Comparison of ENCODE assay signal across 17 mouse cellular contexts in genomic region chr1:89934316-89935260, GRCm38 (mm10). TPM values are rescaled to one million over a fixed set of nuclear protein-coding genes. Genes with fewer than 3 reads are reported as not detected.
DNase-seq lines count a peak whose midpoint lies in the region; ATAC-seq lines count a peak whose summit lies in the region.
"Had no signal": no experiment of that assay in that cellular context is flagged by ENCODE, and none has a peak within 500 bp of the region (broad histone marks: within the 10 kb centered on the region; RNA-seq: fewer than 3 reads in every experiment).

No protein-coding gene starts in this region.

- H3K4me1 ChIP-seq in forebrain, embryonic 12.5 days: peaks cover 59% of the 10 kb centered on the region
- H3K4me1 ChIP-seq in forebrain, embryonic 13.5 days: peaks cover 60% of the 10 kb centered on the region
- peaks cover 63% of the 10 kb centered on the region for H3K4me1 ChIP-seq in embryonic facial prominence, embryonic 10.5 days
- H3K4me1 ChIP-seq in hindbrain, embryonic 16.5 days (ENCODE audit: control insufficient read depth, insufficient read depth, low read depth, low read length): peaks cover 17% of the 10 kb centered on the region
- peaks cover 21% of the 10 kb centered on the region for H3K4me1 ChIP-seq in neural tube, embryonic 11.5 days (ENCODE audit: control insufficient read depth, insufficient read depth, low read length)

- H3K27ac ChIP-seq in forebrain, embryonic 12.5 days: no peak overlapping the region
- no peak overlapping the region for H3K27ac ChIP-seq in forebrain, embryonic 13.5 days
- H3K27ac ChIP-seq in embryonic facial prominence, embryonic 10.5 days (replicated peaks): no peak overlapping the region
- H3K27ac ChIP-seq in hindbrain, embryonic 16.5 days (ENCODE audit: low read depth, low read length): no peak overlapping the region
- H3K27ac ChIP-seq in neural tube, embryonic 11.5 days (ENCODE audit: low read depth, low read length): peak overlapping the region; percentile 45; the same call in 1 of the 2 replicates
- H3K27ac ChIP-seq: heart, adult 2 months; limb, embryonic 12.5 days; macrophage had no signal

- no peak overlapping the region for H3K9ac ChIP-seq in forebrain, embryonic 12.5 days
- no peak overlapping the region for H3K9ac ChIP-seq in forebrain, embryonic 13.5 days
- H3K9ac ChIP-seq in hindbrain, embryonic 16.5 days (ENCODE audit: low read depth, low read length): no peak overlapping the region
- no peak overlapping the region for H3K9ac ChIP-seq in neural tube, embryonic 11.5 days (ENCODE audit: low read length)
- H3K9ac ChIP-seq: limb, embryonic 12.5 days had no signal

- H3K9me3 ChIP-seq in forebrain, embryonic 12.5 days: no peaks in the 10 kb centered on the region
- H3K9me3 ChIP-seq in forebrain, embryonic 13.5 days (replicated peaks): no peaks in the 10 kb centered on the region
- no peaks in the 10 kb centered on the region for H3K9me3 ChIP-seq in embryonic facial prominence, embryonic 10.5 days
- no peaks in the 10 kb centered on the region for H3K9me3 ChIP-seq in hindbrain, embryonic 16.5 days (ENCODE audit: control insufficient read depth, low read length)
- H3K9me3 ChIP-seq in neural tube, embryonic 11.5 days (ENCODE audit: control insufficient read depth, low read length): no peaks in the 10 kb centered on the region
- H3K9me3 ChIP-seq: limb, embryonic 12.5 days had no signal

- 0 out of 2 replicates have a peak overlapping the region, but pooled peaks have one; percentile 10 for H3K4me2 ChIP-seq in forebrain, embryonic 12.5 days
- H3K4me2 ChIP-seq in forebrain, embryonic 13.5 days: no peak overlapping the region
- no peak overlapping the region; the same call in none of the 2 replicates for H3K4me2 ChIP-seq in hindbrain, embryonic 16.5 days (ENCODE audit: low read length)
- peak overlapping the region; percentile 36 for H3K4me2 ChIP-seq in neural tube, embryonic 11.5 days (ENCODE audit: low read depth)
- H3K4me2 ChIP-seq: limb, embryonic 12.5 days had no signal

- H3K4me3 ChIP-seq in forebrain, embryonic 12.5 days (replicated peaks): no peak overlapping the region
- H3K4me3 ChIP-seq in forebrain, embryonic 13.5 days: no peak overlapping the region
- no peak overlapping the region for H3K4me3 ChIP-seq in embryonic facial prominence, embryonic 10.5 days
- no peak overlapping the region for H3K4me3 ChIP-seq in hindbrain, embryonic 16.5 days (ENCODE audit: low read length)
- no peak overlapping the region for H3K4me3 ChIP-seq in neural tube, embryonic 11.5 days (ENCODE audit: low read depth, low read length)
- H3K4me3 ChIP-seq: heart, adult 2 months; limb, embryonic 12.5 days had no signal

- peaks cover 95% of the 10 kb centered on the region for H3K27me3 ChIP-seq in forebrain, embryonic 12.5 days
- peaks cover 100% of the 10 kb centered on the region for H3K27me3 ChIP-seq in forebrain, embryonic 13.5 days
- peaks cover 100% of the 10 kb centered on the region for H3K27me3 ChIP-seq in embryonic facial prominence, embryonic 10.5 days (replicated peaks; ENCODE audit: low read depth, poor library complexity, severe bottlenecking)
- H3K27me3 ChIP-seq in hindbrain, embryonic 16.5 days (replicated peaks; ENCODE audit: control insufficient read depth, insufficient read depth, low read length): peaks cover 38% of the 10 kb centered on the region
- H3K27me3 ChIP-seq in neural tube, embryonic 11.5 days (ENCODE audit: control insufficient read depth, insufficient read depth, low read length): peaks cover 59% of the 10 kb centered on the region

- peak; percentile 44 for DNase-seq in embryonic facial prominence, embryonic 10.5 days (ENCODE audit: low spot score)
- peak; percentile 59 for DNase-seq in neural tube, embryonic 11.5 days (ENCODE audit: low spot score)
- no peak for DNase-seq in cerebellum, adult 8-10 months
- DNase-seq in thymus, postnatal 4 days: no peak
- DNase-seq: adrenal gland, postnatal 10 days; cerebellum, postnatal 14 days; heart, adult 2 months; retina, postnatal 1 day had no signal

- no peaks in the 10 kb centered on the region for H3K36me3 ChIP-seq in forebrain, embryonic 12.5 days (replicated peaks)
- H3K36me3 ChIP-seq in forebrain, embryonic 13.5 days (ENCODE audit: poor library complexity, severe bottlenecking): no peaks in the 10 kb centered on the region
- no peaks in the 10 kb centered on the region for H3K36me3 ChIP-seq in embryonic facial prominence, embryonic 10.5 days (replicated peaks)
- H3K36me3 ChIP-seq in hindbrain, embryonic 16.5 days (ENCODE audit: control insufficient read depth, insufficient read depth, low read length): no peaks in the 10 kb centered on the region
- H3K36me3 ChIP-seq in neural tube, embryonic 11.5 days (ENCODE audit: control insufficient read depth, insufficient read depth, low read length): no peaks in the 10 kb centered on the region
- H3K36me3 ChIP-seq: limb, embryonic 12.5 days had no signal

- under 1% methylated on average over 19 of the region's 19 CpGs for WGBS in forebrain, embryonic 12.5 days
- WGBS in forebrain, embryonic 13.5 days: under 1% methylated on average over 19 of the region's 19 CpGs
- 1% methylated on average over 19 of the region's 19 CpGs for WGBS in embryonic facial prominence, embryonic 10.5 days
- 9% methylated on average over 19 of the region's 19 CpGs for WGBS in hindbrain, embryonic 16.5 days
- 2% methylated on average over 19 of the region's 19 CpGs for WGBS in neural tube, embryonic 11.5 days

- no peak for ATAC-seq in forebrain, embryonic 12.5 days (ENCODE audit: low FRiP score)
- ATAC-seq in forebrain, embryonic 13.5 days: no peak
- ATAC-seq in hindbrain, embryonic 16.5 days: peak; percentile 21; the same call in 1 of the 2 replicates
- no peak for ATAC-seq in neural tube, embryonic 11.5 days (ENCODE audit: insufficient read depth, low FRiP score, low TSS enrichment)
- ATAC-seq in megakaryocyte, adult 5-6 weeks (ENCODE audit: poor library complexity, severe bottlenecking): no peak
- ATAC-seq: intestine, embryonic 16.5 days had no signal

RNA-seq across cellular contexts. Expression of gene Gbx2, which starts 3.6 kb away (rescaled TPM):
- 26.9 and 28.0 TPM in 2 replicates for polyA plus RNA-seq in forebrain, embryonic 12.5 days (2016; fragmentation: Nextera tagmentation; extraction: Ambion mirVana)
- polyA plus RNA-seq in forebrain, embryonic 13.5 days (2015; fragmentation: Nextera tagmentation; extraction: Ambion mirVana): 18.7 and 29.4 TPM in 2 replicates
- 8.7 and 11.1 TPM in 2 replicates for polyA plus RNA-seq in embryonic facial prominence, embryonic 10.5 days (2016; fragmentation: Nextera tagmentation; extraction: Ambion mirVana)
- polyA plus RNA-seq in hindbrain, embryonic 16.5 days (2015; fragmentation: Nextera tagmentation; extraction: Ambion mirVana): 33.0 and 35.8 TPM in 2 replicates
- 44.0 and 45.8 TPM in 2 replicates for polyA plus RNA-seq in neural tube, embryonic 11.5 days (2014; fragmentation: Nextera tagmentation; extraction: Ambion mirVana)
- total RNA-seq in megakaryocyte, adult 5-6 weeks (2015): not detected in 2 replicates
- total RNA-seq in megakaryocyte, adult 5-6 weeks (2017): not detected in 2 replicates
- total RNA-seq: adrenal gland, postnatal 10 days; heart, postnatal 10 days had no signal
- polyA plus RNA-seq: limb, embryonic 12.5 days; stomach, embryonic 16.5 days had no signal

Comparison
In these comparisons a context has a peak if more than half of its experiments do, and no peak if none do; other contexts are left out.
1. H3K4me2 ChIP-seq: peak in forebrain, embryonic 12.5 days (single experiment) and neural tube, embryonic 11.5 days (single experiment); none in forebrain, embryonic 13.5 days (single experiment) and hindbrain, embryonic 16.5 days (single experiment).
2. DNase-seq: peak in embryonic facial prominence, embryonic 10.5 days (single experiment) and neural tube, embryonic 11.5 days (single experiment); none in cerebellum, adult 8-10 months (single experiment) and thymus, postnatal 4 days (single experiment).